In genomic region chr12:83920721-83921441, GRCm38 (mm10) we compare ENCODE assay signal across 8 mouse cellular contexts. TPM values are rescaled to one million over a fixed set of nuclear protein-coding genes. Genes with fewer than 3 reads are reported as not detected.
DNase-seq lines count a peak whose midpoint lies in the region; ATAC-seq and TF ChIP-seq lines count a peak whose summit lies in the region.

No protein-coding gene starts in this region.

- 0 out of 2 replicates have a peak, but pooled peaks have one; percentile 13 for ATAC-seq in embryonic facial prominence, embryonic 13.5 days (ENCODE audit: insufficient number of reproducible peaks, insufficient read depth, low FRiP score, low TSS enrichment, low read depth)
- ATAC-seq in liver, embryonic 11.5 days (replicated peaks; ENCODE audit: low FRiP score): no peak
- ATAC-seq in activated CD4-positive, CD25-positive, alpha-beta regulatory T cell, adult 4 months: no peak

- H3K27ac ChIP-seq in layer of hippocampus, adult 2 months: peak overlapping the region; percentile 83
- H3K27ac ChIP-seq in embryonic facial prominence, embryonic 13.5 days: peak overlapping the region; percentile 92
- peak overlapping the region; percentile 71 for H3K27ac ChIP-seq in liver, embryonic 11.5 days (ENCODE audit: low read depth, low read length)
- no peak overlapping the region for H3K27ac ChIP-seq in olfactory bulb, adult 2 months (ENCODE audit: insufficient read depth, low read depth, low read length)

- peak overlapping the region; percentile 86 for H3K4me3 ChIP-seq in layer of hippocampus, adult 2 months
- peak overlapping the region; percentile 89 for H3K4me3 ChIP-seq in embryonic facial prominence, embryonic 13.5 days
- peak overlapping the region; percentile 81 for H3K4me3 ChIP-seq in liver, embryonic 11.5 days (ENCODE audit: low read depth, low read length)
- H3K4me3 ChIP-seq in olfactory bulb, adult 2 months (ENCODE audit: insufficient read depth, low read depth, low read length): peak overlapping the region; percentile 98

- DNase-seq in layer of hippocampus, adult 2 months (ENCODE audit: low spot score in 2 of 2): no peak
- no peak for DNase-seq in layer of hippocampus, postnatal 14 days (ENCODE audit: low spot score in 2 of 2)
- DNase-seq in R1 (ENCODE audit: low read depth, low spot score): peak; percentile 51
- DNase-seq in heart, postnatal 36 days: peak; percentile 28 to 36
- DNase-seq in liver, embryonic 11.5 days (ENCODE audit: low spot score): peak; percentile 45

- TF ChIP-seq POLR2A in olfactory bulb, adult 2 months (IDR thresholded peaks at IDR 0.05; ENCODE audit: insufficient read depth, low read depth, low read length): no peak

- WGBS in embryonic facial prominence, embryonic 13.5 days: 1% methylated on average over 31 of the region's 31 CpGs
- 3% methylated on average over 31 of the region's 31 CpGs for WGBS in liver, embryonic 11.5 days
- 2% methylated on average over 31 of the region's 31 CpGs for WGBS in olfactory bulb, adult 2 months

- intact Hi-C loops in heart, postnatal 36 days (cut with DNase I): loop anchor here (2.0 kb wide), 1 partner anchor 30 kb away; the partner anchor contains the start of gene Riox1

- no peaks in the 10 kb centered on the region for H3K36me3 ChIP-seq in embryonic facial prominence, embryonic 13.5 days
- H3K36me3 ChIP-seq in liver, embryonic 11.5 days (ENCODE audit: control insufficient read depth, insufficient read depth, low read length): 0 out of 2 replicates have a peak, but pooled peaks cover 2% of the 10 kb centered on the region

- H3K9ac ChIP-seq in embryonic facial prominence, embryonic 13.5 days: peak overlapping the region; percentile 91
- peak overlapping the region; percentile 88 for H3K9ac ChIP-seq in liver, embryonic 11.5 days (ENCODE audit: low read depth, low read length)

- H3K9me3 ChIP-seq in embryonic facial prominence, embryonic 13.5 days: no peaks in the 10 kb centered on the region
- no peaks in the 10 kb centered on the region for H3K9me3 ChIP-seq in liver, embryonic 11.5 days (ENCODE audit: control insufficient read depth, low read length)

- H3K4me1 ChIP-seq in embryonic facial prominence, embryonic 13.5 days: peaks cover 32% of the 10 kb centered on the region
- peaks cover 14% of the 10 kb centered on the region for H3K4me1 ChIP-seq in liver, embryonic 11.5 days (replicated peaks; ENCODE audit: control insufficient read depth, insufficient read depth, low read length)
- peaks cover 9% of the 10 kb centered on the region; the same call in 1 of the 2 replicates for H3K4me1 ChIP-seq in olfactory bulb, adult 2 months (ENCODE audit: control insufficient read depth, insufficient read depth, low read length)

- H3K4me2 ChIP-seq in embryonic facial prominence, embryonic 13.5 days: peak overlapping the region; percentile 88
- peak overlapping the region; percentile 78 for H3K4me2 ChIP-seq in liver, embryonic 11.5 days

- no peak for TF ChIP-seq CTCF in layer of hippocampus, adult 2 months (conservative IDR thresholded peaks at IDR 0.05)
- TF ChIP-seq CTCF in olfactory bulb, adult 2 months (IDR thresholded peaks at IDR 0.05; ENCODE audit: insufficient read depth, low read depth, low read length): no peak

- no peaks in the 10 kb centered on the region for H3K27me3 ChIP-seq in embryonic facial prominence, embryonic 13.5 days
- no peaks in the 10 kb centered on the region for H3K27me3 ChIP-seq in liver, embryonic 11.5 days (replicated peaks; ENCODE audit: control insufficient read depth, insufficient read depth, low read length)

RNA-seq across cellular contexts. Expression of gene Numb, which starts 0.9 kb away (rescaled TPM):
- total RNA-seq in layer of hippocampus, adult 2 months (2021): 10 to 100 TPM; 26.7 to 38.7 TPM
- total RNA-seq in layer of hippocampus, postnatal 14 days (2021): 10 to 100 TPM; 31.6 to 32.1 TPM
- polyA plus RNA-seq in embryonic facial prominence, embryonic 13.5 days (2015; fragmentation: Nextera tagmentation; extraction: Ambion mirVana): 33.1 and 34.9 TPM in 2 replicates
- total RNA-seq in heart, postnatal 36 days (2021): 10 to 100 TPM; 31.4 to 36.3 TPM
- polyA plus RNA-seq in liver, embryonic 11.5 days (2014; fragmentation: Nextera tagmentation; extraction: Ambion mirVana): 25.2 and 26.8 TPM in 2 replicates
- polyA plus RNA-seq in olfactory bulb, adult 2 months (2012; ENCODE audit: insufficient read depth, insufficient read length, low replicate concordance, missing spikeins): not detected in 2 replicates
- polyA plus RNA-seq in activated CD4-positive, CD25-positive, alpha-beta regulatory T cell, adult 4 months (2017; shearing (Covaris generic)): 10 to 100 TPM; 27.8 to 34.9 TPM

RNA-seq across cellular contexts. Expression of gene Riox1, which starts 29.5 kb away (rescaled TPM):
- 10 to 100 TPM; 15.0 to 15.7 TPM for total RNA-seq in layer of hippocampus, adult 2 months (2021)
- total RNA-seq in layer of hippocampus, postnatal 14 days (2021): 10 to 100 TPM; 14.0 to 15.8 TPM
- 12.8 and 15.1 TPM in 2 replicates for polyA plus RNA-seq in embryonic facial prominence, embryonic 13.5 days (2015; fragmentation: Nextera tagmentation; extraction: Ambion mirVana)
- 1 to 10 TPM; 5.0 to 5.3 TPM for total RNA-seq in heart, postnatal 36 days (2021)
- polyA plus RNA-seq in liver, embryonic 11.5 days (2014; fragmentation: Nextera tagmentation; extraction: Ambion mirVana): 24.7 and 25.2 TPM in 2 replicates
- not detected in 2 replicates for polyA plus RNA-seq in olfactory bulb, adult 2 months (2012; ENCODE audit: insufficient read depth, insufficient read length, low replicate concordance, missing spikeins)
- 1 to 10 TPM; 1.2 to 2.0 TPM for polyA plus RNA-seq in activated CD4-positive, CD25-positive, alpha-beta regulatory T cell, adult 4 months (2017; shearing (Covaris generic))

Comparison
In these comparisons a context has a peak if more than half of its experiments do, and no peak if none do; other contexts are left out.
1. DNase-seq: peak in R1 (single experiment), heart, postnatal 36 days (2 of 2) and liver, embryonic 11.5 days (single experiment); none in layer of hippocampus, adult 2 months (0 of 2) and layer of hippocampus, postnatal 14 days (0 of 2).
2. Peak in every context shown above with its lines, with median percentiles within 50 percentile points of each other: H3K4me3 ChIP-seq.